ENCODE assay signal across 38 mouse cellular contexts in the genomic region with DNA sequence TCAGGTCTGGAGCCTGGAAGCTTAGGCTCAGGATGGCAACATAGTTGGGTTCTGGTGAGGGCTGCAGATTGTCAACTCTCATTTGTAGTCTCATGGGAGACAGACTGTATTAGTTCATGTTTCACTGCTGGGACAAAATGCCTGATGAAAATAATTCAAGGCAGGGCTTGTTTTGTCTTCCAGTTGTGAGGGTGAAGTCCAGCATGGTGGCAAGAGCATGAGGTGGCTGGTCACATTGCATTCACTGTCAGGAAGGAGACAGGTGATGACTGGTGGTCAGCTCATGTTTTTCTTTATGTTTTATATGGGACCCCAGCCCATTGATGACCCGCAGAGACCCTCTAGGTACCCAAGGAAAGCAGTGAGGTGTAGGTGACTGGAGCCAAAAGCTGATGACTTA. TPM values are rescaled to one million over a fixed set of nuclear protein-coding genes. Genes with fewer than 3 reads are reported as not detected.
"Had no signal": no experiment of that assay in that cellular context is flagged by ENCODE, and none has a peak within 500 bp of the region (broad histone marks: within the 10 kb centered on the region; RNA-seq: fewer than 3 reads in every experiment).

No protein-coding gene starts in this region.

- H3K9me3 ChIP-seq: limb, embryonic 10.5 days; limb, embryonic 13.5 days; limb, embryonic 15.5 days; liver, embryonic 12.5 days; liver, embryonic 13.5 days; liver, embryonic 15.5 days; lung, embryonic 15.5 days; midbrain, embryonic 10.5 days; midbrain, embryonic 12.5 days; midbrain, embryonic 15.5 days; neural tube, embryonic 12.5 days; neural tube, embryonic 13.5 days had no signal

- H3K4me3 ChIP-seq: limb, embryonic 10.5 days; limb, embryonic 12.5 days; limb, embryonic 13.5 days; limb, embryonic 15.5 days; liver, embryonic 12.5 days; liver, embryonic 13.5 days; liver, embryonic 15.5 days; lung, embryonic 15.5 days; megakaryocyte, embryonic 14.5 days; midbrain, embryonic 10.5 days; midbrain, embryonic 12.5 days; midbrain, embryonic 13.5 days; midbrain, embryonic 15.5 days; myocyte; neural tube, embryonic 12.5 days; neural tube, embryonic 13.5 days had no signal

- H3K9ac ChIP-seq: limb, embryonic 12.5 days; limb, embryonic 13.5 days; limb, embryonic 15.5 days; liver, embryonic 12.5 days; liver, embryonic 13.5 days; liver, embryonic 14.5 days; liver, embryonic 15.5 days; lung, embryonic 14.5 days; lung, embryonic 15.5 days; midbrain, embryonic 12.5 days; midbrain, embryonic 13.5 days; midbrain, embryonic 15.5 days; neural tube, embryonic 12.5 days; neural tube, embryonic 13.5 days had no signal

- H3K36me3 ChIP-seq: liver, embryonic 12.5 days; liver, embryonic 13.5 days; liver, embryonic 15.5 days; midbrain, embryonic 12.5 days; midbrain, embryonic 13.5 days; midbrain, embryonic 15.5 days; neural tube, embryonic 12.5 days; neural tube, embryonic 13.5 days had no signal

- ATAC-seq: liver, embryonic 12.5 days; lung, postnatal 0 days; midbrain, embryonic 13.5 days; midbrain, embryonic 15.5 days; midbrain, embryonic 16.5 days had no signal

- H3K27ac ChIP-seq: limb, embryonic 10.5 days; limb, embryonic 12.5 days; limb, embryonic 13.5 days; limb, embryonic 15.5 days; liver, embryonic 12.5 days; liver, embryonic 13.5 days; liver, embryonic 14.5 days; liver, embryonic 15.5 days; lung, embryonic 15.5 days; macrophage; midbrain, embryonic 10.5 days; midbrain, embryonic 12.5 days; midbrain, embryonic 13.5 days; midbrain, embryonic 15.5 days; neural tube, embryonic 12.5 days; neural tube, embryonic 13.5 days had no signal

- H3K27me3 ChIP-seq: limb, embryonic 12.5 days; limb, embryonic 13.5 days; limb, embryonic 15.5 days; liver, embryonic 12.5 days; liver, embryonic 13.5 days; liver, embryonic 15.5 days; lung, embryonic 15.5 days; megakaryocyte, embryonic 14.5 days; midbrain, embryonic 12.5 days; midbrain, embryonic 13.5 days; midbrain, embryonic 15.5 days; neural tube, embryonic 12.5 days; neural tube, embryonic 13.5 days had no signal

- DNase-seq: left cerebral cortex, postnatal 4 days; liver; liver, embryonic 13.5 days; lung, adult 18-20 months; lung, adult 2 months; lung, embryonic 14.5 days; lung, postnatal 10 days; lung, postnatal 14 days; lung, postnatal 36 days; lung, postnatal 4 days; midbrain, embryonic 14.5 days had no signal

- H3K4me2 ChIP-seq: limb, embryonic 12.5 days; limb, embryonic 13.5 days; limb, embryonic 15.5 days; liver, embryonic 11.5 days; liver, embryonic 12.5 days; liver, embryonic 13.5 days; liver, embryonic 15.5 days; lung, embryonic 14.5 days; lung, embryonic 15.5 days; midbrain, embryonic 11.5 days; midbrain, embryonic 12.5 days; midbrain, embryonic 13.5 days; midbrain, embryonic 15.5 days; neural tube, embryonic 12.5 days; neural tube, embryonic 13.5 days had no signal

- H3K4me1 ChIP-seq: liver, embryonic 13.5 days; liver, embryonic 15.5 days; megakaryocyte, embryonic 14.5 days; midbrain, embryonic 15.5 days had no signal

RNA-seq across cellular contexts. Expression of a gene that starts 25.2 kb away (rescaled TPM):
- total RNA-seq: megakaryocyte progenitor cell, adult 5-6 weeks; megakaryocyte, adult 5-6 weeks; monocyte, adult 5-6 weeks had no signal

RNA-seq across cellular contexts. Expression of a gene that starts 45.7 kb away (rescaled TPM):
- total RNA-seq: megakaryocyte progenitor cell, adult 5-6 weeks; megakaryocyte, adult 5-6 weeks; megakaryocyte-erythroid progenitor cell, adult 5-6 weeks; midbrain, postnatal 0 days; monocyte, adult 5-6 weeks had no signal
- polyA plus RNA-seq: limb, embryonic 12.5 days; limb, embryonic 13.5 days; limb, embryonic 15.5 days; liver, embryonic 12.5 days; liver, embryonic 13.5 days; liver, embryonic 14.5 days; liver, embryonic 15.5 days; liver, embryonic 16.5 days; lung, adult 2 months; lung, embryonic 14.5 days; lung, postnatal 0 days; macrophage; midbrain, embryonic 14.5 days; myocyte; neural tube, embryonic 13.5 days had no signal
